Mouse (Mus musculus) small intestine, adult 2 months (tissue): ENCODE data around the gene Hyal6.

Experiments used
- CTCF ChIP-seq: fragments of 200-500 bp; IDR thresholded peaks from 2 replicates; pipeline ENCODE4 v1.5.1; 2012; ENCODE audit warnings: low read depth, mild to moderate bottlenecking, control low read depth, inconsistent platforms, low read length, moderate library complexity, mixed read lengths; ENCODE audit not compliant: insufficient replicate concordance, insufficient read length; ENCODE audit errors: extremely low read depth
- POLR2A ChIP-seq: fragments of 200-500 bp; IDR thresholded peaks from 2 replicates; pipeline ENCODE4 v1.6.1; 2012; ENCODE audit warnings: low read depth, mild to moderate bottlenecking, control low read depth, inconsistent platforms, low read length, moderate library complexity

GRCm38 (mm10) chr6:24790888-24791287 lies 57.8 kb downstream of the Hyal6 start, which contains the start of gene Spam1:
- TF ChIP-seq CTCF (no peak), POLR2A (no peak)
